Mouse (Mus musculus) bone marrow macrophage, adult 2 months (primary cell): ENCODE measurements around the gene Yrdc.

Experiments
- CTCF ChIP-seq: IDR thresholded peaks from 2 replicates; pipeline ENCODE4 v1.5.1; 2012; ENCODE audit warnings: low read depth, mild to moderate bottlenecking, low read length, moderate library complexity
- POLR2A ChIP-seq: IDR thresholded peaks from 2 replicates; pipeline ENCODE4 v1.6.1; 2012; ENCODE audit warnings: mild to moderate bottlenecking, low read depth, low read length, borderline replicate concordance

DNA sequence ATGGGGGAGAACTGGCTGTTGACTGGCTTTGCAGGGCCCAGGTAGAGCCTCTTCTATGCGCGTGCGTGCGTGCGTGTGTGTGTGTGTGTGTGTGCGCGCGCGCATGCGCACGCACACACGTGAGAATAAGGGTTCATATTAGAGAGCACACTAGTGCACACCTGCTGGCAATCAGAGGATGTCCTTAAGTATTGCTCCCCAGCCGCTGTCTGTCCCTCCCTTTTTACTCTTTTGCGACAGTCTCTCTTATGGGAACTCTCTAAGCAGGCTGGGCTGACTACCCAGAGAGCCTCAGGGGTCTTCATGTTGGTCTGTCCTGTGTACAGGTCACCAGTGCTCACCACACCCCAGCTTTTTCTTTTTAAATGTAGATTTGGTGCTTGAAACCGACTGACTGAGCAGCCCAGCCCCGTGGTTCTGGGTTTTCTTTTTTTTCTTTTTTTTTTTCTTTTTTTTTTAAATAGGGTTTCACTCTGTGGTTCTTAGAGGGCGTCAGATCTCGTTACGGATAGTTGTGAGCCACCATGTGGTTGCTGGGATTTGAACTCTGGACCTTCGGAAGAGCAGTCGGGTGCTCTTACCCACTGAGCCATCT, 25.0 kb upstream of the Yrdc start:
- no peak for TF ChIP-seq CTCF
- no peak for TF ChIP-seq POLR2A
